ENCODE assay signal across 21 mouse cellular contexts in the genomic region with DNA sequence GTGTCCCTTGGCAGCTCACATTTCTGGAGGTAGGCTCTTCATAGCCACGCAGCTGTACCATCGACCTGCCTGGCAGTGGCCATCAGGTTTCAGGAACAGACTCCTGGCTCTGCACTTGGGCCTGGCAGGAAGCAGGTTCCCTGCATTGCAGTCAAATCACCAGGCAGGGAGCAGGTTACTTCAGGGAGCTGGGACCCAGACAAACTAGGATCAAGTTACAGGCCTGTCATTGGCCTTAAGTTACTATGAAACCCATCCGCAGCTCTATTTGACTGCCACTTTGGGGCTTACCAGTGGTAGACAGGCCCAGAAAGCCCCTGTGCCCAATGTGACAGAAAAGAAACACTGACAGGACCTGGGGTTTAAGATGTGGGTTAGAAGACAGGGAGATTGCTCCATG.
DNase-seq lines count a peak whose midpoint lies in the region; ATAC-seq lines count a peak whose summit lies in the region.
"Had no signal": no experiment of that assay in that cellular context is flagged by ENCODE, and none has a peak within 500 bp of the region (broad histone marks: within the 10 kb centered on the region; RNA-seq: fewer than 3 reads in every experiment).

No protein-coding gene starts in this region.

- no peaks in the 10 kb centered on the region for H3K4me1 ChIP-seq in heart, embryonic 10.5 days
- peaks cover 4% of the 10 kb centered on the region; the same call in 1 of the 2 replicates for H3K4me1 ChIP-seq in kidney, embryonic 16.5 days (ENCODE audit: insufficient read depth, low read length)
- peaks cover 15% of the 10 kb centered on the region for H3K4me1 ChIP-seq in neural tube, embryonic 13.5 days (replicated peaks)
- H3K4me1 ChIP-seq: embryonic facial prominence, embryonic 13.5 days; forebrain, embryonic 12.5 days; liver, embryonic 12.5 days; stomach, embryonic 15.5 days had no signal

- ATAC-seq in kidney, embryonic 16.5 days (ENCODE audit: low FRiP score, low TSS enrichment) = 0 out of 2 replicates have a peak, but pooled peaks have one; percentile 27
- no peak for ATAC-seq in neural tube, embryonic 13.5 days (ENCODE audit: low read depth)
- ATAC-seq: liver, embryonic 12.5 days had no signal

- no peaks in the 10 kb centered on the region for H3K9me3 ChIP-seq in heart, embryonic 10.5 days
- H3K9me3 ChIP-seq in kidney, embryonic 16.5 days (ENCODE audit: low read length) = no peaks in the 10 kb centered on the region
- H3K9me3 ChIP-seq in neural tube, embryonic 13.5 days = no peaks in the 10 kb centered on the region
- H3K9me3 ChIP-seq: embryonic facial prominence, embryonic 13.5 days; forebrain, embryonic 12.5 days; limb, embryonic 12.5 days; liver, embryonic 12.5 days; stomach, embryonic 15.5 days had no signal

- DNase-seq in heart, embryonic 10.5 days (ENCODE audit: low spot score) = peak; percentile 64
- no peak for DNase-seq in heart, postnatal 14 days
- DNase-seq in kidney, postnatal 25 days = no peak
- no peak for DNase-seq in neural tube, embryonic 10.5 days (ENCODE audit: extremely low spot score, low spot score)
- DNase-seq in spleen, postnatal 14 days (ENCODE audit: low spot score in 2 of 2) = no peak
- DNase-seq: adrenal gland, postnatal 36 days; cerebellum, postnatal 10 days; kidney, adult 18-20 months; kidney, postnatal 14 days; lung, adult 2 months; lung, postnatal 14 days; thymus, postnatal 25 days had no signal

- peaks cover 14% of the 10 kb centered on the region for H3K36me3 ChIP-seq in heart, embryonic 10.5 days
- H3K36me3 ChIP-seq in kidney, embryonic 16.5 days (ENCODE audit: insufficient read depth, low read length) = peaks cover 8% of the 10 kb centered on the region
- H3K36me3 ChIP-seq in neural tube, embryonic 13.5 days = peaks cover 23% of the 10 kb centered on the region
- H3K36me3 ChIP-seq: stomach, embryonic 15.5 days had no signal

- intact Hi-C loops in heart, postnatal 14 days (cut with DNase I) = no loop called here

- H3K4me3 ChIP-seq in heart, embryonic 10.5 days = no peak overlapping the region
- no peak overlapping the region for H3K4me3 ChIP-seq in kidney, embryonic 16.5 days (ENCODE audit: low read length)
- H3K4me3 ChIP-seq in neural tube, embryonic 13.5 days = no peak overlapping the region
- H3K4me3 ChIP-seq: embryonic facial prominence, embryonic 13.5 days; erythroblast, embryonic 14.5 days; forebrain, embryonic 12.5 days; limb, embryonic 12.5 days; liver, embryonic 12.5 days; stomach, embryonic 15.5 days had no signal

- 50% methylated on average over 3 of the region's 3 CpGs for WGBS in heart, embryonic 10.5 days
- 32% methylated on average over 3 of the region's 3 CpGs for WGBS in kidney, embryonic 16.5 days
- 65% methylated on average over 3 of the region's 3 CpGs for WGBS in neural tube, embryonic 13.5 days

- no peak overlapping the region for H3K9ac ChIP-seq in kidney, embryonic 16.5 days (replicated peaks; ENCODE audit: low read length)
- H3K9ac ChIP-seq in neural tube, embryonic 13.5 days = no peak overlapping the region
- H3K9ac ChIP-seq: embryonic facial prominence, embryonic 13.5 days; forebrain, embryonic 12.5 days; limb, embryonic 12.5 days; liver, embryonic 12.5 days; stomach, embryonic 15.5 days had no signal

- no peak overlapping the region for H3K4me2 ChIP-seq in kidney, embryonic 16.5 days (replicated peaks; ENCODE audit: low read depth, low read length)
- H3K4me2 ChIP-seq in neural tube, embryonic 13.5 days = no peak overlapping the region
- H3K4me2 ChIP-seq: embryonic facial prominence, embryonic 13.5 days; forebrain, embryonic 12.5 days; heart, embryonic 11.5 days; limb, embryonic 12.5 days; liver, embryonic 12.5 days; stomach, embryonic 15.5 days had no signal

- H3K27me3 ChIP-seq in heart, embryonic 10.5 days (ENCODE audit: insufficient read depth, poor library complexity, severe bottlenecking) = no peaks in the 10 kb centered on the region
- no peaks in the 10 kb centered on the region for H3K27me3 ChIP-seq in kidney, embryonic 16.5 days (ENCODE audit: insufficient read depth, low read length)
- H3K27me3 ChIP-seq in neural tube, embryonic 13.5 days = no peaks in the 10 kb centered on the region
- H3K27me3 ChIP-seq: embryonic facial prominence, embryonic 13.5 days; forebrain, embryonic 12.5 days; limb, embryonic 12.5 days; liver, embryonic 12.5 days; stomach, embryonic 15.5 days had no signal

- H3K27ac ChIP-seq in heart, embryonic 10.5 days = no peak overlapping the region
- peak overlapping the region; percentile 54; the same call in 1 of the 2 replicates for H3K27ac ChIP-seq in kidney, embryonic 16.5 days (ENCODE audit: low read length)
- H3K27ac ChIP-seq in neural tube, embryonic 13.5 days (replicated peaks) = peak overlapping the region; percentile 61
- H3K27ac ChIP-seq: embryonic facial prominence, embryonic 13.5 days; forebrain, embryonic 12.5 days; limb, embryonic 12.5 days; liver, embryonic 12.5 days; stomach, embryonic 15.5 days had no signal
